Mouse (Mus musculus): ENCODE results near the gene Fdxr.

- TF ChIP-seq CTCF (IDR thresholded peaks at IDR 0.05; ENCODE audit: low read depth, low read length): no peak
- no peak for TF ChIP-seq POLR2A (IDR thresholded peaks at IDR 0.05; ENCODE audit: extremely low read depth, insufficient read depth, low read length)
Observed at GRCm38 (mm10) chr11:115288305-115288704, 11.5 kb upstream of the Fdxr start.

All from liver, adult 2 months (tissue).